Mouse (Mus musculus): ENCODE measurements around the gene Gm20547. TPM values are rescaled to one million over a fixed set of nuclear protein-coding genes. Genes with fewer than 3 reads are reported as not detected.

Gene Gm20547
- polyA plus RNA-seq, 1 experiment from 2014 or later: 0.10 TPM

DNA sequence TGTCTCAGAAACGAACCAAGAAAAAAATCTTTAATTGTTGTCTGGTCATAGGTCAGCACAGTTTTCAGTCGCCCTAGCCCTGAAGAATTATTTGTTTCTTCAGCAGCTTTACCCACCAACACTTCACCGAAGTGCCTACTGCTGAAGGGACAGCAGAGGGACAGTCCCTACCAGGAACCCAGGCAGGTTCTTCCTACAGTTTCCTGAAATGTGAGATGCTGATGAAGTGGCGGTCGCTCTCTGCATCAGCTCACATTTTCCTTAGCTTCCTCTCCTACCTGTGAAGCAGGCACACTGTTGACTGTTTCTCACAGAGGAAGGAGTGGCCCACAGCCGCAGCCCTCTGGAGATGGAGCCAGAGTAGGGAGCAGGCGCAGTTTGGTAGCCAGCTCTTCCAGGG lies 15.9 kb downstream of the Gm20547 start:
- ATAC-seq (ENCODE audit: low FRiP score): no peak
- Histone ChIP-seq H3K27me3 (no peaks in the 10 kb centered on the region), H3K4me1 (no peaks in the 10 kb centered on the region), H3K27ac (no peak overlapping the region), H3K9me3 (replicated peaks) (no peaks in the 10 kb centered on the region), H3K4me3 (no peak overlapping the region), H3K9ac (no peak overlapping the region), H3K36me3 (no peaks in the 10 kb centered on the region), H3K4me2 (replicated peaks) (no peak overlapping the region)
- WGBS: 71% methylated on average over 7 of the region's 7 CpGs

- WGBS: 68% methylated on average over 8 of the region's 8 CpGs
- no peaks in the 10 kb centered on the region for H3K9me3 ChIP-seq (replicated peaks)
- no peak within 1 kb of the TSS for H3K27ac ChIP-seq
- H3K36me3 ChIP-seq: no peaks in the 10 kb centered on the region
- H3K9ac ChIP-seq: 0 out of 2 replicates have a peak within 1 kb of the TSS, but pooled peaks have one; percentile 13
- H3K27me3 ChIP-seq: no peaks in the 10 kb centered on the region
- H3K4me1 ChIP-seq: no peaks in the 10 kb centered on the region
- no peak within 1 kb of the TSS for H3K4me2 ChIP-seq (replicated peaks)
- no peak for ATAC-seq (ENCODE audit: low FRiP score)
- H3K4me3 ChIP-seq: no peak within 1 kb of the TSS
These were observed 19.3 kb downstream of the Gm20547 start, which contains the start of gene Cfb for GRCm38 (mm10) chr17:34862416-34863081. Gene Cfb, minus strand, starts transcription at chr17:34862518.

DNA sequence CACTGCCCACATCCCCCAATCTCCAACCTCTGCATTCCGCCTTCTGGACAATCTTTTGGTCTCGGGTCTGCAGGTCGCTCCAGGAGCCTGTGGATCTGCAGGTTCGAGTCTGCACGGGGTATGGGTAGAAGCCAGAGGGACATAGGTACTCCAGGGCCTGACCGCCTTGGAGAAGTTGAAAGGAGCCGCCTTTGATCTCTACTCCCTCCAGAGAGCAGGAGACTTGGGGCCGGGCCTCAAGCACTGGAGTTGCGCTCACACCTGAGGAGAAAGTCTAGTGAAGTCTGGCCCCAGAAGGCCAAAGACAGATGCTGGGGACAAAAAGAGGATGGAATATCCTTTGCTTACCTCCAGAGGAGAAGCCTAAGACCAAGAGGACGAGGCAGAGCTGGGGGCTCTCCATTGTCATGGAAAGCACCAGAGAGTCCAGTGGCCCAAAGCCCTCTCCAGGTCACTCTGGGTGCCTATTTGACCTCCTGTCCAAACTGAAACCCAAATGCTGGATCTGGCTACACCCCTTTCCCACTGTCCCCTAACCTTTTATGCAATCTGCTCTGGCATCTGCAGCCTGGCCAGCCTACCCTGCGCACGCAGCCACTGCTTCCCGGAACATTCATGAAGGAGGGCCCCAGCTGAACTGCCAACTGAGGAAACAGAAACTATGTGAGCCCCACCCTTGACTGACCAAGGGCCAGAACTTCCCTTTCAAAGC lies 20.0 kb downstream of the Gm20547 start:
- Histone ChIP-seq H3K9ac (no peak overlapping the region), H3K36me3 (peaks cover 3% of the 10 kb centered on the region; the same call in 1 of the 2 replicates), H3K27ac (no peak overlapping the region), H3K4me2 (replicated peaks) (no peak overlapping the region), H3K9me3 (replicated peaks) (no peaks in the 10 kb centered on the region), H3K27me3 (no peaks in the 10 kb centered on the region), H3K4me3 (no peak overlapping the region), H3K4me1 (no peaks in the 10 kb centered on the region)
- ATAC-seq (ENCODE audit: low FRiP score): no peak
- WGBS: 68% methylated on average over 13 of the region's 13 CpGs

GRCm38 (mm10) chr17:34860514-34860913 lies 21.3 kb downstream of the Gm20547 start:
- Histone ChIP-seq H3K27me3 (no peaks in the 10 kb centered on the region), H3K27ac (no peak overlapping the region), H3K4me2 (replicated peaks) (no peak overlapping the region), H3K4me3 (no peak overlapping the region), H3K9ac (no peak overlapping the region), H3K9me3 (replicated peaks) (no peaks in the 10 kb centered on the region), H3K4me1 (no peaks in the 10 kb centered on the region), H3K36me3 (peaks cover 14% of the 10 kb centered on the region)
- ATAC-seq (ENCODE audit: low FRiP score): no peak
- 86% methylated on average over 9 of the region's 9 CpGs for WGBS

DNA sequence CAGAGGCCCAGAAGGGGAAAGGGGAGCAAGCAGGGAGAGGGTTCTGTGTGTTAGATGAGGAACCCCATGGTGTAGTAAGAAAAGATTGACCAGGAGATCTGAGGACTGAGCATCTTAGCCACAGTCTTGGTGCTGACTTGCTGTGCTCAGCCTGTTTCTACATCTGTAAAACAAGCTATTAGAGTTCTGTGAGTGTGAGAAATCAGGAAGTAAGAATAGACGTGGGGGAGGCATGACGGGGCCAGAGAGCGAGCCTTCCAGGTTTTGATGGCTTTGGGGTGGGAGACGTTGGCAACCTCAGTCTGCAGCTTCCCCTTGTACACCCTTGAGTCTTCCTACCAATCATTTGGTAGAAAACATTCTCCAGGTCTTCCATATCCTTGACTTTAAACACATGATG lies 23.2 kb downstream of the Gm20547 start:
- Histone ChIP-seq H3K4me1 (no peaks in the 10 kb centered on the region), H3K36me3 (peaks cover 33% of the 10 kb centered on the region), H3K27ac (no peak overlapping the region), H3K9ac (no peak overlapping the region), H3K4me3 (no peak overlapping the region), H3K27me3 (no peaks in the 10 kb centered on the region), H3K9me3 (replicated peaks) (no peaks in the 10 kb centered on the region), H3K4me2 (replicated peaks) (no peak overlapping the region)
- WGBS: 91% methylated on average over 4 of the region's 4 CpGs
- no peak for ATAC-seq (ENCODE audit: low FRiP score)

- H3K9me3 ChIP-seq (replicated peaks): no peaks in the 10 kb centered on the region
- no peak overlapping the region for H3K9ac ChIP-seq
- no peak overlapping the region for H3K4me2 ChIP-seq (replicated peaks)
- H3K36me3 ChIP-seq: peaks cover 49% of the 10 kb centered on the region
- H3K4me3 ChIP-seq: no peak overlapping the region
- 50% methylated on average over 3 of the region's 3 CpGs for WGBS
- no peak overlapping the region for H3K27ac ChIP-seq
- ATAC-seq (ENCODE audit: low FRiP score): 0 out of 2 replicates have a peak, but pooled peaks have one; percentile 50
- H3K4me1 ChIP-seq: peaks cover 8% of the 10 kb centered on the region
- H3K27me3 ChIP-seq: no peaks in the 10 kb centered on the region
These were observed 26.0 kb downstream of the Gm20547 start for GRCm38 (mm10) chr17:34855825-34856224.

DNA sequence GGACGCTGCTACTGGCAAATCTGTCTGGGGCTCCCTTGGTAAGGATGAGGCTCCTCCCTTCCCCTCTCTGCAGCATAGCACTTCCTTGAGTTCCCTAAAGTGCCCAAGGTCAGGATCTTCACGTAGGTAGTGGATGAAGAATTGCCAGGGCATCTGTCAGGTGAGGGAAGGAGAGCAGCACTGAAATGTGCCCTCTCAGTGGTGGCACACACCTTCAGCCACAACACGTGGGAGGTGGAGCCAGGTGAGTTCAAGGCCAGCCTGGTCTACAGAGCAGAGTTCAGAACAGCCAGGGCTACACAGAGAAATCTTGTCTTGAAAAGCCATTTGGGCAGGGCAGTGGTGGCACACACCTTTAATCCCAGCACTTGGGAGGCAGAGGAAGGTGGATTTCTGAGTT lies 27.1 kb downstream of the Gm20547 start:
- Histone ChIP-seq H3K9me3 (replicated peaks) (no peaks in the 10 kb centered on the region), H3K4me3 (no peak overlapping the region), H3K4me2 (replicated peaks) (no peak overlapping the region), H3K27ac (no peak overlapping the region), H3K27me3 (no peaks in the 10 kb centered on the region), H3K4me1 (peaks cover 11% of the 10 kb centered on the region), H3K36me3 (peaks cover 49% of the 10 kb centered on the region), H3K9ac (no peak overlapping the region)
- no peak for ATAC-seq (ENCODE audit: low FRiP score)
- WGBS: 85% methylated on average over 3 of the region's 3 CpGs

DNA sequence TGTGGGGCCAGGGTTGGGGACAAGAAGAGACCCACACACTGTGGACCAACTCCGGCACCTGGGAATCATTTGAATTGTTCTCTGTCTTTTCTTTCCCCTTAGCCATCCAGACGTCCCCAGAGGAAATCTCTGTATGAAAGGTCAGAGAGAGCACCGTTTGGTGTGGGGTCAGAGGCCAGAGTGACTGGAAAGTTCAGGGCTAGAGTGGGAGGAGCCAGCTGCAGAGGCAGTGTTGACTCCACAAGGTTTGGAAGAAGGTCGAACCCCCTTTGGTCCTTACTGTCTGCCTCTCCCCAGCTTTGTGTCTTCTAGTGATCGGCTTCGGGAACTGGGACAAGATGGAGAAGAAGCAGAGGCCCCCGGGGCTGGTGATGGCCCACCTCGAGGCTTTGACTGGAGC lies 28.3 kb downstream of the Gm20547 start:
- Histone ChIP-seq H3K36me3 (peaks cover 49% of the 10 kb centered on the region), H3K27me3 (no peaks in the 10 kb centered on the region)
- ATAC-seq (ENCODE audit: low FRiP score): no peak

GRCm38 (mm10) chr17:34850517-34851125 lies 31.2 kb downstream of the Gm20547 start:
- ATAC-seq (ENCODE audit: low FRiP score): no peak
- peak overlapping the region; percentile 80 for H3K9ac ChIP-seq
- no peaks in the 10 kb centered on the region for H3K9me3 ChIP-seq (replicated peaks)
- peaks cover 62% of the 10 kb centered on the region for H3K36me3 ChIP-seq
- no peaks in the 10 kb centered on the region for H3K27me3 ChIP-seq
- H3K4me2 ChIP-seq (replicated peaks): peak overlapping the region; percentile 94
- peaks cover 20% of the 10 kb centered on the region for H3K4me1 ChIP-seq
- peak overlapping the region; percentile 71 for H3K4me3 ChIP-seq
- under 1% methylated on average over 25 of the region's 25 CpGs for WGBS
- no peak overlapping the region; the same call in 1 of the 2 replicates for H3K27ac ChIP-seq

More for the DNA sequence above, 28.3 kb downstream of the Gm20547 start:
- H3K9me3 ChIP-seq (replicated peaks): no peaks in the 10 kb centered on the region
- H3K27ac ChIP-seq: no peak overlapping the region
- peaks cover 20% of the 10 kb centered on the region for H3K4me1 ChIP-seq
- H3K9ac ChIP-seq: no peak overlapping the region
- H3K4me3 ChIP-seq: no peak overlapping the region
- WGBS: 72% methylated on average over 8 of the region's 8 CpGs
- H3K4me2 ChIP-seq (replicated peaks): no peak overlapping the region

DNA sequence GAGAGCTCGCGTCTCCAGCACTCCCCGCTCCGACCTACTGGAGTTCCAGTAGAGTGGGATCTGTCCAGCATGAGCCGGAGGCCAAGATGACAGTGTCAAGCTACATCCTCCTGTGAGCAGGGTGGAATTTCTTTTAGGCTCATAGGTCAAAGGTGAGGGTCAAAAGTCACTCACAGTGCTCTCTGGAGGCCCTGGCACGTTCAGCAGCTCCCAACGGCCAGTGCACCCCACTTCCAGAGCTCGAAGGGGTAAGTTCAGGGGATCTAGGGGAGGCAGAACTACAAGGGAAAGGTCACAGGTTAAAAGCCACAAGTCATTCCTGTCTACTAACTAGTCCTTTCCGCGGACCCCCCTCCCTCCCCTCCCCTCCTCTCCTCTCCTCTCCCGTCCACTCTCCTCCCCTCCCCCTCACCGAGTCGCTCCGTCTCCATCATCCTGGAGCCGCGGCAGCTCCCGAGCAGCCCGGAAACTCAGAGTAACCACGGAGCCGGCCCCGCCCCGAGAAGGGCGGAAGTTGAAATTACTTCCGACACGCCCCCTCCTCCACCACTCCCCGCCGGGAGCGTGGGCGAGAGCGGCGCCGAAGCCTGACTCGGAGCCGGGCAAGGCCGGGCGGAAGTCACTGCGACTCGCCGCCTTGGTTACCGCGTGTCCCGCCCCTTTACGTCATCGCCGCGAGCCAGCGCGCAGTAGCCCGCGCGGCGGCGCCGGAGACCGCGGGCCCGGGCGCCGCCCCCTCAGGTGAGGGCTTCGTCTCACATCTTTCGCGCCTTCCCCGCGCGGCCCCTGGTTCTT lies 31.9 kb downstream of the Gm20547 start, which contains the start of the genes Skiv2l and Nelfe:
Gene Skiv2l (minus strand): TSS at position 489 of the 795 bp plus-strand sequence.
Gene Nelfe (plus strand): TSS at position 670 of the 795 bp plus-strand sequence.
- no peak within 1 kb of the TSS; the same call in 1 of the 2 replicates for H3K27ac ChIP-seq

DNA sequence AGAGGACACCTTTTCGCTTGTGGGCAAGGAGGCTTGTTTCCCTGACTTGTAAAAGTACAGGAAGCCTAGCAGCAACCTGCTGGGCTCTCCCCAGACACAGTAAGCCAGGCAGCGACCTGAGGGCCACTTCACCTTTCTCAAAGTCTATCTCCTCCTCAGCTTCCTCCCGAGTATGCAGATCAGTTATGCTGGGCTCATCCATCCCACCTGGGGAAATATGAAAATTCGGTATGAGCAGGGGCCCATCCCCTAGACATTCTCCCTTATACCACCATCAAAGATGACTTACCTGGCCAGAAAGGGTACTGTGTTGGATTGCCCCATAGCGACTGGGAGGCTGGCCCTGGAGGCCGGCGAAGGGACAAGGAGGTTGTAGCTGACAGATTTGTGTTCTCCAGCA lies 34.2 kb downstream of the Gm20547 start:
- Histone ChIP-seq H3K4me2 (replicated peaks) (no peak overlapping the region), H3K4me3 (no peak overlapping the region), H3K36me3 (peaks cover 62% of the 10 kb centered on the region), H3K9ac (no peak overlapping the region), H3K27ac (no peak overlapping the region), H3K9me3 (replicated peaks) (no peaks in the 10 kb centered on the region), H3K27me3 (no peaks in the 10 kb centered on the region), H3K4me1 (peaks cover 20% of the 10 kb centered on the region)
- ATAC-seq (ENCODE audit: low FRiP score): no peak
- 92% methylated on average over 7 of the region's 7 CpGs for WGBS

More for the DNA sequence above, 31.9 kb downstream of the Gm20547 start, which contains the start of the genes Skiv2l and Nelfe:
- Histone ChIP-seq H3K9ac (peak within 1 kb of the TSS; percentile 80), H3K9me3 (replicated peaks) (no peaks in the 10 kb centered on the region), H3K4me1 (peaks cover 20% of the 10 kb centered on the region), H3K36me3 (peaks cover 62% of the 10 kb centered on the region), H3K4me3 (peak within 1 kb of the TSS; percentile 71), H3K4me2 (replicated peaks) (peak within 1 kb of the TSS; percentile 94), H3K27me3 (no peaks in the 10 kb centered on the region)
- peak; percentile 96 for ATAC-seq (ENCODE audit: low FRiP score)
- WGBS: under 1% methylated on average over 64 of the region's 65 CpGs

Data from hindbrain, embryonic 12.5 days (tissue).